ENCODE assay signal across 12 mouse cellular contexts in the genomic region with DNA sequence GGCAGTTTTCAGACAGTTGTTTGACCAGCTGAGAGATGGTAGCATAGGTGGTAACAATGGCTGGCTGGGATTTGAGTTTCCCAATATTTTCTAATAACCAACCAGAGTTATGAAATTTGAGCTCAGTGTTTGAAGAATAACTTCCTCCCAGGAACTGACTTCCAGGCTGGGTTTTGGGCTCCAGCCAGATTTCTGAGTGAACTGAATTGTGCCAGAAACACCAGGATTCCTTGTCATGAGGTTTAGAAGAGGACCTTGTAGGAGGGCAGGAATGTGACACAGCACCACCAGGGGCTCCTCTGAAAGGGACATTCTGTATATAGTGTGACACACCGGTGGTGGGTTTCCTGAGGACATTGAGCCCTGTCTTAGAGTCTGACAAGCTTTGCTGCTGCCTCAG. TPM values are rescaled to one million over a fixed set of nuclear protein-coding genes. Genes with fewer than 3 reads are reported as not detected.
DNase-seq lines count a peak whose midpoint lies in the region; ATAC-seq and TF ChIP-seq lines count a peak whose summit lies in the region.
"Had no signal": no experiment of that assay in that cellular context is flagged by ENCODE, and none has a peak within 500 bp of the region (broad histone marks: within the 10 kb centered on the region; RNA-seq: fewer than 3 reads in every experiment).

No protein-coding gene starts in this region.

- peak; percentile 94 for DNase-seq in heart, adult 11 months
- DNase-seq in 3T3-L1 (ENCODE audit: low read depth, low spot score): peak; percentile 81
- DNase-seq in brain, embryonic 14.5 days (ENCODE audit: low read depth): peak; percentile 3
- peak; percentile 77 to 86 for DNase-seq in lung, adult 18-20 months
- no peak for DNase-seq in retina, postnatal 1 day
- DNase-seq: embryo, embryonic 11 days; layer of hippocampus, adult 9-11 months had no signal

- TF ChIP-seq CTCF in brain, embryonic 14.5 days (IDR thresholded peaks at IDR 0.05; ENCODE audit: borderline replicate concordance, extremely low read depth, insufficient read depth, insufficient read length): no peak

- H3K27ac ChIP-seq in heart, embryonic 12.5 days (ENCODE audit: poor library complexity, severe bottlenecking): no peak overlapping the region
- no peak overlapping the region for H3K27ac ChIP-seq in neural tube, embryonic 15.5 days (replicated peaks)
- H3K27ac ChIP-seq: stomach, embryonic 15.5 days had no signal

- H3K4me1 ChIP-seq in heart, embryonic 12.5 days (replicated peaks): peaks cover 20% of the 10 kb centered on the region
- no peaks in the 10 kb centered on the region for H3K4me1 ChIP-seq in neural tube, embryonic 15.5 days

- 63% methylated on average over 1 of the region's 1 CpGs for WGBS in heart, embryonic 12.5 days
- 78% methylated on average over 1 of the region's 1 CpGs for WGBS in neural tube, embryonic 15.5 days

- no peak overlapping the region for H3K4me2 ChIP-seq in heart, embryonic 12.5 days
- no peak overlapping the region for H3K4me2 ChIP-seq in neural tube, embryonic 15.5 days
- H3K4me2 ChIP-seq: stomach, embryonic 15.5 days had no signal

- no peak for ATAC-seq in heart, embryonic 12.5 days (ENCODE audit: insufficient number of reproducible peaks, low FRiP score)
- no peak for ATAC-seq in neural tube, embryonic 15.5 days (ENCODE audit: low FRiP score)
- no peak for ATAC-seq in megakaryocyte-erythroid progenitor cell, adult 5-6 weeks (replicated peaks; ENCODE audit: low FRiP score, low TSS enrichment, poor library complexity, severe bottlenecking)

- no peak overlapping the region for H3K9ac ChIP-seq in heart, embryonic 12.5 days
- no peak overlapping the region for H3K9ac ChIP-seq in neural tube, embryonic 15.5 days (replicated peaks)
- H3K9ac ChIP-seq: stomach, embryonic 15.5 days had no signal

- no peaks in the 10 kb centered on the region for H3K36me3 ChIP-seq in heart, embryonic 12.5 days
- no peaks in the 10 kb centered on the region for H3K36me3 ChIP-seq in neural tube, embryonic 15.5 days
- H3K36me3 ChIP-seq: stomach, embryonic 15.5 days had no signal

- no peaks in the 10 kb centered on the region for H3K9me3 ChIP-seq in heart, embryonic 12.5 days (replicated peaks)
- H3K9me3 ChIP-seq in neural tube, embryonic 15.5 days (replicated peaks): no peaks in the 10 kb centered on the region
- H3K9me3 ChIP-seq: megakaryocyte, embryonic 14.5 days; stomach, embryonic 15.5 days had no signal

- 0 out of 2 replicates have a peak, but pooled peaks cover 3% of the 10 kb centered on the region for H3K27me3 ChIP-seq in heart, embryonic 12.5 days (replicated peaks)
- H3K27me3 ChIP-seq in neural tube, embryonic 15.5 days (replicated peaks): no peaks in the 10 kb centered on the region
- H3K27me3 ChIP-seq: stomach, embryonic 15.5 days had no signal

- no peak overlapping the region for H3K4me3 ChIP-seq in heart, embryonic 12.5 days
- no peak overlapping the region for H3K4me3 ChIP-seq in neural tube, embryonic 15.5 days (replicated peaks)
- H3K4me3 ChIP-seq: megakaryocyte, embryonic 14.5 days; stomach, embryonic 15.5 days had no signal

- TF ChIP-seq POLR2A in brain, embryonic 14.5 days (IDR thresholded peaks at IDR 0.05; ENCODE audit: borderline replicate concordance, extremely low read depth, insufficient read depth, insufficient read length, poor library complexity, severe bottlenecking): no peak

RNA-seq across cellular contexts. Expression of a gene that starts 36.9 kb away (rescaled TPM):
- 7.9 and 8.7 TPM in 2 replicates for polyA plus RNA-seq in heart, embryonic 12.5 days (2016; fragmentation: Nextera tagmentation; extraction: Ambion mirVana)
- polyA plus RNA-seq in brain, embryonic 14.5 days (2012; rRNA removed): 0.54 and 0.72 TPM in 2 replicates
- 0.77 and 3.4 TPM in 2 replicates for polyA plus RNA-seq in neural tube, embryonic 15.5 days (2015; fragmentation: Nextera tagmentation; extraction: Ambion mirVana)
- total RNA-seq in megakaryocyte-erythroid progenitor cell, adult 5-6 weeks (2014; fragmentation: Nextera tagmentation): 0.49 and 2.7 TPM in 2 replicates
- 1.4 and 3.1 TPM in 2 replicates for total RNA-seq in megakaryocyte-erythroid progenitor cell, adult 5-6 weeks (2017)
